1 mouse cellular context compared by ENCODE assay signal in genomic region chr8:83625676-83626299, GRCm38 (mm10).
TF ChIP-seq lines count a peak whose summit lies in the region.

No protein-coding gene starts in this region.

TF ChIP-seq in MEL, 35 proteins besides CTCF, POLR2A, EP300 and RAD21:
- TF ChIP-seq USF1 (IDR thresholded peaks at IDR 0.05; ENCODE audit: low read depth, low read length), result peak; percentile 63; the same call in 1 of the 2 replicates
- no peak for TF ChIP-seq NELFE (IDR thresholded peaks at IDR 0.05; ENCODE audit: low read depth, low read length)
- no peak for TF ChIP-seq SIN3A (IDR thresholded peaks at IDR 0.05; ENCODE audit: low read length)
